Mouse (Mus musculus): ENCODE measurements around the gene Tlk2. TPM values are rescaled to one million over a fixed set of nuclear protein-coding genes. Genes with fewer than 3 reads are reported as not detected.
"Not testable (repeated sequence)": the region's sequence is repeated elsewhere in the genome, so short reads cannot be mapped to it uniquely, and the experiment has no call there.

Tlk2 gene
- total RNA-seq (2022): 10 to 100 TPM; 50.9 to 60.5 (median 59.1) TPM

GRCm38 (mm10) chr11:105178516-105178915, at the start of gene Tlk2:
Gene Tlk2 (plus strand): TSS chr11:105178807.
- DNase-seq (ENCODE audit: low spot score in 2 of 2): no peak

GRCm38 (mm10) chr11:105135692-105136091, 42.9 kb upstream of the Tlk2 start:
- no peak for DNase-seq (ENCODE audit: low spot score in 2 of 2)

- not testable (repeated sequence) for DNase-seq (ENCODE audit: low spot score in 2 of 2)
Observed at GRCm38 (mm10) chr11:105137255-105137654, 41.4 kb upstream of the Tlk2 start.

GRCm38 (mm10) chr11:105140512-105140911, 38.1 kb upstream of the Tlk2 start:
- DNase-seq (ENCODE audit: low spot score in 2 of 2): not testable (repeated sequence)

- DNase-seq (ENCODE audit: low spot score in 2 of 2): no peak
Observed at GRCm38 (mm10) chr11:105141115-105141514, 37.5 kb upstream of the Tlk2 start.

GRCm38 (mm10) chr11:105143564-105143963, 35.0 kb upstream of the Tlk2 start:
- no peak for DNase-seq (ENCODE audit: low spot score in 2 of 2)

- DNase-seq (ENCODE audit: low spot score in 2 of 2): no peak
Observed at GRCm38 (mm10) chr11:105144084-105144483, 34.5 kb upstream of the Tlk2 start.

- no peak for DNase-seq (ENCODE audit: low spot score in 2 of 2)
Observed at GRCm38 (mm10) chr11:105144508-105145210, 33.9 kb upstream of the Tlk2 start.

GRCm38 (mm10) chr11:105145211-105145610, 33.4 kb upstream of the Tlk2 start:
- DNase-seq (ENCODE audit: low spot score in 2 of 2): no peak

GRCm38 (mm10) chr11:105146593-105146992, 32.0 kb upstream of the Tlk2 start, which contains the start of gene Gm10842:
Gene Gm10842 (plus strand): TSS chr11:105146893.
- no peak for DNase-seq (ENCODE audit: low spot score in 2 of 2)

GRCm38 (mm10) chr11:105149353-105149752, 29.3 kb upstream of the Tlk2 start:
- DNase-seq (ENCODE audit: low spot score in 2 of 2): no peak

- no peak for DNase-seq (ENCODE audit: low spot score in 2 of 2)
Observed at GRCm38 (mm10) chr11:105149766-105150165, 28.8 kb upstream of the Tlk2 start.

GRCm38 (mm10) chr11:105150691-105151090, 27.9 kb upstream of the Tlk2 start:
- no peak for DNase-seq (ENCODE audit: low spot score in 2 of 2)

GRCm38 (mm10) chr11:105151226-105152016, 27.2 kb upstream of the Tlk2 start:
- DNase-seq (ENCODE audit: low spot score in 2 of 2): no peak

GRCm38 (mm10) chr11:105152017-105152300, 26.6 kb upstream of the Tlk2 start:
- DNase-seq (ENCODE audit: low spot score in 2 of 2): no peak

GRCm38 (mm10) chr11:105152357-105152899, 26.2 kb upstream of the Tlk2 start:
- no peak for DNase-seq (ENCODE audit: low spot score in 2 of 2)

- no peak for DNase-seq (ENCODE audit: low spot score in 2 of 2)
Observed at GRCm38 (mm10) chr11:105153068-105153833, 25.4 kb upstream of the Tlk2 start.

- DNase-seq (ENCODE audit: low spot score in 2 of 2): no peak
Observed at GRCm38 (mm10) chr11:105155915-105156314, 22.7 kb upstream of the Tlk2 start.

- DNase-seq (ENCODE audit: low spot score in 2 of 2): no peak
Observed at GRCm38 (mm10) chr11:105156748-105157267, 21.8 kb upstream of the Tlk2 start.

GRCm38 (mm10) chr11:105158047-105158446, 20.6 kb upstream of the Tlk2 start:
- DNase-seq (ENCODE audit: low spot score in 2 of 2): no peak

- no peak for DNase-seq (ENCODE audit: low spot score in 2 of 2)
Observed at GRCm38 (mm10) chr11:105159673-105160360, 18.8 kb upstream of the Tlk2 start.
